Mouse (Mus musculus): ENCODE measurements around the gene Olfr1390. TPM values are rescaled to one million over a fixed set of nuclear protein-coding genes. Genes with fewer than 3 reads are reported as not detected.
"Not testable (repeated sequence)": the region's sequence is repeated elsewhere in the genome, so short reads cannot be mapped to it uniquely, and the experiment has no call there.

The Olfr1390 gene
- polyA plus RNA-seq, 1 experiment from 2014 or later: not detected

DNA sequence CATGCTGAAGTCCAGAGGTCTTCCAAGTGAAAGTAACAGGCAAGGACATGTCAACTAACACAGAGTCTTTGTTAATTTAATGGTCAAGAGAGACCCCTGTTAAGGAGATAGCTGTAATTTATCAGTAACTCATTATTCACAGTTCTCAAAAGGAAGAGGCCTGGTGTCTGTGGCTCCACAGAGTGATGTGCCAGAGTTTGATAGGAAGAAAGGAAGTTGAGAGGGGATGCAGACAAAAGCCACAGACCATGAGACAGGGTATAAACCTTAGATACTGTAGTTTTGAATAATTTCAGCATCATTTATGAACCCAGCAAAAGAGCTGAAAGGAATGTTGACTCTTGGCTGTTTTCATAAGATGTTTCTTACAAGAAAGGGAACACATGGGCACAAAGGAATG, 48.1 kb downstream of the Olfr1390 start:
- Histone ChIP-seq H3K4me1 (replicated peaks; ENCODE audit: control insufficient read depth, insufficient read depth, low read length) (no peaks in the 10 kb centered on the region), H3K27me3 (ENCODE audit: control insufficient read depth, insufficient read depth, low read length) (no peaks in the 10 kb centered on the region), H3K4me3 (ENCODE audit: low read depth, low read length) (no peak overlapping the region), H3K9me3 (ENCODE audit: control insufficient read depth, low read length) (no peaks in the 10 kb centered on the region), H3K27ac (ENCODE audit: low read depth, low read length) (no peak overlapping the region), H3K9ac (ENCODE audit: low read depth, low read length) (no peak overlapping the region), H3K36me3 (ENCODE audit: control insufficient read depth, insufficient read depth, low read length) (no peaks in the 10 kb centered on the region), H3K4me2 (replicated peaks; ENCODE audit: low read depth, low read length) (no peak overlapping the region)
- no peak for DNase-seq (ENCODE audit: low spot score)
- no peak for ATAC-seq (ENCODE audit: low FRiP score)

DNA sequence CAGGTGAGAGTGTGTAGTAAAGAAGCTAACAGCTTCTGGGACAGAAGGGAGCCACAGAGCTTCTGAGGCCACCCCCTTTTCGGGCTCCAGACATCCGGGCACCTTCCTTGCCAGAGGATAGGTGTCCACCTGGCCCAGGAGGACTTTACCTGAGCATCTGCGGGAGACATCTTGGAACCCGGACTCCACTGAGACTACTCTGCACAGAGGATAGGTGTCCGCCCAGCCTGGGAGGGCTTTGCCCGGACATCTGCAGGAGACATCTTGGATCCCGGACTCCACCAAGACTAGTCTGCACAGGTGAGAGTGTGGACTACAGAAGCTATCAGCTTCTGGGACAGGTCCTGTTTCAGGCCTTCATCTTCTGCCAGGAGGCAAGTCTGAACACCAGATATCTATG, 51.1 kb downstream of the Olfr1390 start:
- 92% methylated on average over 7 of the region's 7 CpGs for WGBS
- H3K4me3 ChIP-seq (ENCODE audit: low read depth, low read length); H3K4me2 ChIP-seq (replicated peaks; ENCODE audit: low read depth, low read length); H3K27me3 ChIP-seq (ENCODE audit: control insufficient read depth, insufficient read depth, low read length); H3K9ac ChIP-seq (ENCODE audit: low read depth, low read length); H3K36me3 ChIP-seq (ENCODE audit: control insufficient read depth, insufficient read depth, low read length); DNase-seq (ENCODE audit: low spot score); H3K4me1 ChIP-seq (replicated peaks; ENCODE audit: control insufficient read depth, insufficient read depth, low read length); H3K27ac ChIP-seq (ENCODE audit: low read depth, low read length); H3K9me3 ChIP-seq (ENCODE audit: control insufficient read depth, low read length); ATAC-seq (ENCODE audit: low FRiP score): not testable (repeated sequence)

Other genes with a start within 250 kb of the Olfr1390 start
- not detected in 2 replicates for gene Olfr1396, start 220.3 kb upstream of the Olfr1390 start, polyA plus RNA-seq (2014; fragmentation: Nextera tagmentation; extraction: Ambion mirVana)
- not detected in 2 replicates for gene Olfr1395, start 192.9 kb upstream of the Olfr1390 start, polyA plus RNA-seq (2014; fragmentation: Nextera tagmentation; extraction: Ambion mirVana)
- gene Olfr1394, start 180.8 kb upstream of the Olfr1390 start, polyA plus RNA-seq (2014; fragmentation: Nextera tagmentation; extraction: Ambion mirVana): not detected in 2 replicates
- 0.10 TPM in 1 of 2 replicates, not detected in the other for gene Btnl9, start 148.0 kb upstream of the Olfr1390 start, polyA plus RNA-seq (2014; fragmentation: Nextera tagmentation; extraction: Ambion mirVana)
- 59.0 and 63.2 TPM in 2 replicates for gene Zfp62, start 131.9 kb upstream of the Olfr1390 start, polyA plus RNA-seq (2014; fragmentation: Nextera tagmentation; extraction: Ambion mirVana)
- gene Mgat1, start 91.0 kb upstream of the Olfr1390 start, polyA plus RNA-seq (2014; fragmentation: Nextera tagmentation; extraction: Ambion mirVana): 28.7 and 31.0 TPM in 2 replicates
- not detected in 2 replicates for gene Olfr1393, start 56.9 kb upstream of the Olfr1390 start, polyA plus RNA-seq (2014; fragmentation: Nextera tagmentation; extraction: Ambion mirVana)
- gene Olfr1392, start 49.9 kb upstream of the Olfr1390 start, polyA plus RNA-seq (2014; fragmentation: Nextera tagmentation; extraction: Ambion mirVana): not detected in 2 replicates
- gene Olfr10, start 30.4 kb upstream of the Olfr1390 start, polyA plus RNA-seq (2014; fragmentation: Nextera tagmentation; extraction: Ambion mirVana): not detected in 2 replicates
- gene Olfr1391, start 12.4 kb upstream of the Olfr1390 start, polyA plus RNA-seq (2014; fragmentation: Nextera tagmentation; extraction: Ambion mirVana): not detected in 2 replicates
- not detected in 2 replicates for gene Olfr1389, start 87.9 kb downstream of the Olfr1390 start, polyA plus RNA-seq (2014; fragmentation: Nextera tagmentation; extraction: Ambion mirVana)
- gene Olfr1388, start 101.4 kb downstream of the Olfr1390 start, polyA plus RNA-seq (2014; fragmentation: Nextera tagmentation; extraction: Ambion mirVana): 0.07 TPM in 1 of 2 replicates, not detected in the other
- gene Olfr1387, start 120.2 kb downstream of the Olfr1390 start, polyA plus RNA-seq (2014; fragmentation: Nextera tagmentation; extraction: Ambion mirVana): not detected in 2 replicates
- gene Olfr1386, start 129.9 kb downstream of the Olfr1390 start, polyA plus RNA-seq (2014; fragmentation: Nextera tagmentation; extraction: Ambion mirVana): not detected in 2 replicates
- not detected in 2 replicates for gene Olfr1385, start 153.9 kb downstream of the Olfr1390 start, polyA plus RNA-seq (2014; fragmentation: Nextera tagmentation; extraction: Ambion mirVana)
- not detected in 2 replicates for gene Olfr1384, start 171.5 kb downstream of the Olfr1390 start, polyA plus RNA-seq (2014; fragmentation: Nextera tagmentation; extraction: Ambion mirVana)
- not detected in 2 replicates for gene Olfr1383, start 184.5 kb downstream of the Olfr1390 start, polyA plus RNA-seq (2014; fragmentation: Nextera tagmentation; extraction: Ambion mirVana)
- not detected in 2 replicates for gene Olfr1382, start 193.1 kb downstream of the Olfr1390 start, polyA plus RNA-seq (2014; fragmentation: Nextera tagmentation; extraction: Ambion mirVana)
- not detected in 2 replicates for gene Olfr1381, start 208.3 kb downstream of the Olfr1390 start, polyA plus RNA-seq (2014; fragmentation: Nextera tagmentation; extraction: Ambion mirVana)
- not detected in 2 replicates for gene Olfr1380, start 221.7 kb downstream of the Olfr1390 start, polyA plus RNA-seq (2014; fragmentation: Nextera tagmentation; extraction: Ambion mirVana)